Mouse (Mus musculus) hindbrain, embryonic 14.5 days (tissue): ENCODE measurements around the gene Relch. TPM values are rescaled to one million over a fixed set of nuclear protein-coding genes. Genes with fewer than 3 reads are reported as not detected.
"Not testable (repeated sequence)": the region's sequence is repeated elsewhere in the genome, so short reads cannot be mapped to it uniquely, and the experiment has no call there.

Experiments used
- ATAC-seq: fragments of 200-750 bp; cut with Nextera tagmentation; 2 replicates; pipeline ENCODE4 v1.8.0; 2017; ENCODE audit warnings: moderate number of reproducible peaks, mild to moderate bottlenecking, moderate TSS enrichment, moderate library complexity; ENCODE audit not compliant: low FRiP score
- DNase-seq: peaks from one replicate; pipeline ENCODE4 v3.0.0-alpha.2; 2015; ENCODE audit warnings: low spot score
- H3K27ac ChIP-seq: fragments of 300-500 bp; sonication (generic); 2 replicates; pipeline ENCODE4 v1.5.1; 2014; ENCODE audit warnings: mild to moderate bottlenecking, moderate library complexity
- H3K27me3 ChIP-seq: fragments of 300-500 bp; sonication (generic); 2 replicates; pipeline ENCODE4 v1.6.1; 2014; ENCODE audit warnings: mild to moderate bottlenecking, low read length, mixed read lengths; ENCODE audit not compliant: control insufficient read depth, insufficient read depth
- H3K36me3 ChIP-seq: fragments of 300-500 bp; sonication (generic); replicated peaks from 2 replicates; pipeline ENCODE4 v1.6.1; 2014; ENCODE audit not compliant: control insufficient read depth, insufficient read depth
- H3K4me1 ChIP-seq: fragments of 300-500 bp; sonication (generic); replicated peaks from 2 replicates; pipeline ENCODE4 v1.6.1; 2014; ENCODE audit warnings: antibody characterized with exemption, low read length, mixed read lengths; ENCODE audit not compliant: control insufficient read depth, insufficient read depth
- H3K4me2 ChIP-seq: fragments of 300-500 bp; sonication (generic); replicated peaks from 2 replicates; pipeline ENCODE4 v1.6.1; 2014; ENCODE audit warnings: mild to moderate bottlenecking, moderate library complexity
- H3K4me3 ChIP-seq: fragments of 300-500 bp; sonication (generic); replicated peaks from 2 replicates; pipeline ENCODE4 v1.5.1; 2014; ENCODE audit warnings: mild to moderate bottlenecking, low read length
- H3K9ac ChIP-seq: fragments of 300-500 bp; sonication (generic); 2 replicates; pipeline ENCODE4 v1.6.1; 2014
- H3K9me3 ChIP-seq: fragments of 300-500 bp; sonication (generic); 2 replicates; pipeline ENCODE4 v1.6.1; 2016; ENCODE audit warnings: low read length; ENCODE audit not compliant: control insufficient read depth
- WGBS: fragments of 180-500 bp; shearing (Covaris S2); extraction: QIAGEN DNeasy Blood & Tissue Kit; methylation state at CpG from one replicate; pipeline ENCODE4 v1.1.7; 2014; 5-methylcytosine and 5-hydroxymethylcytosine counted together
- polyA plus RNA-seq: library from polyadenylated mRNA; unstranded; fragments of >200 nt; fragmentation: Nextera tagmentation; extraction: Ambion mirVana; gene quantifications from 2 replicates; pipeline ENCODE4 v1.2.1, GENCODE M21; 2014

Gene Relch
- polyA plus RNA-seq, 1 experiment from 2014 or later: 54.2 TPM

DNA sequence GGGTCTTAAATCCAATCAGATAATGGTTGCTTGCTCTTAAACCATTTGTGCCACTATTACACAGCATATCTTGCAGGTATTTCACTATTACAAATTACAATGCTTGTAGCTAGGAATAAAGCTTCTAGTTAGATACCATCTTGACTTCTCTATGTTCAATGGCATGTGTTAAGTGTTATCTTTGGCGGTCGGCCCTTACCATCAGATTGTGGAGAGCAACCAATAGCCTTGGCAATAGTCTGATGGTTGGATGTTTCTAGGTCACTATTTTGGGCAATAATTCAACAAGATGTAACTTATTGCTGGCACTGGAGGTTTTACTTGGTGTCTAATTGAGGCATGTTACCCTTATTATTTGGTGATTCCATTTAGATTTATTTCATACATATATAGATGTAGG, 11.1 kb downstream of the Relch start:
- WGBS: 94% methylated on average over 2 of the region's 2 CpGs
- no peak for DNase-seq
- H3K36me3 ChIP-seq: peaks cover 8% of the 10 kb centered on the region; the same call in 1 of the 2 replicates
- ATAC-seq: no peak
- H3K4me2 ChIP-seq: no peak overlapping the region
- H3K27me3 ChIP-seq: no peaks in the 10 kb centered on the region
- no peak overlapping the region for H3K27ac ChIP-seq
- H3K4me1 ChIP-seq: no peaks in the 10 kb centered on the region
- H3K9me3 ChIP-seq: no peaks in the 10 kb centered on the region
- no peak overlapping the region for H3K4me3 ChIP-seq
- H3K9ac ChIP-seq: no peak overlapping the region

DNA sequence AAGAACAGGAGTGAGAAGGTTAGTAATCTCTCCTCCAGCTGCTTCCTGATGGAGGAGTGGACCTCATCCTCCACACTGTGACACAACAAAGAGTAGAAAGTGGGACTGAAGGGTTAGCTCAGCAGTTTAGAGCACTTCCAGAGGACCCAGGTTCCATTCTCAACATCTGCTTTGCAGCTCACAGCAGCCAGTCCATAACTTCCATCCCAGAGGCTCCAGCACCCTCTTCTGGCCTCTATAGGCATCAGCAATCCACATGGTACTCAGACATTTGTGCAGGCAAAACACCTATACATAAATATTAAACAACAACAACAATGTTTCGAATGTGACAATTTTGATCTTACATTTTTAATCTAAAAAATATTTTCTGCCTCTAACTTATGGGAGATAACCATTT, 16.9 kb downstream of the Relch start:
- Histone ChIP-seq H3K27me3 (no peaks in the 10 kb centered on the region), H3K4me3 (no peak overlapping the region), H3K4me2 (no peak overlapping the region), H3K27ac (no peak overlapping the region), H3K9me3 (no peaks in the 10 kb centered on the region), H3K9ac (no peak overlapping the region), H3K36me3 (peaks cover 22% of the 10 kb centered on the region), H3K4me1 (no peaks in the 10 kb centered on the region)
- WGBS: 91% methylated on average over 1 of the region's 1 CpGs
- DNase-seq (no peak), ATAC-seq (no peak)

- no peaks in the 10 kb centered on the region for H3K9me3 ChIP-seq
- H3K36me3 ChIP-seq: peaks cover 18% of the 10 kb centered on the region
- H3K4me3 ChIP-seq: no peak overlapping the region
- no peak for ATAC-seq
- DNase-seq: no peak
- no peaks in the 10 kb centered on the region for H3K4me1 ChIP-seq
- H3K9ac ChIP-seq: no peak overlapping the region
- no peak overlapping the region for H3K4me2 ChIP-seq
- no peak overlapping the region for H3K27ac ChIP-seq
- H3K27me3 ChIP-seq: no peaks in the 10 kb centered on the region
- 86% methylated on average over 3 of the region's 3 CpGs for WGBS
Observed at GRCm38 (mm10) chr1:105685501-105685900, 21.8 kb downstream of the Relch start.

DNA sequence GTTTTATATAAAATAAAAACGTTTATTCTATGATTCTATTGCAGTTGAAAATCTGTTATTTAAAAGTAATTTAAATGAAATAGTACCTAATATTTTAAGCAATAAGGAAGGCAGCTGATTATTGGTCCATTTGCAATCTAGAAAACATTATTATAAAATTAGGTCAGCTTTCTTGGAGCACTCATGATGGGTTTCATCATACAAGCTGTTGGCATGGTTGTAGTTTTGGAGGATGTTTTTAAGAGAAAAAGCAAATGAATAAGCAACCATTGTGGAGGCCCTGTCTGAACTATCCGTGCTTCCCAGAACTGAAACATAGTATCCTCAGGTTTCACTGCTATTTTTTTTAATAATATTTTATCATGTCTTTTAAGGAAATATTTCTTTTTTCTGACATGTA, 31.9 kb downstream of the Relch start:
- no peak for DNase-seq
- no peak for ATAC-seq
- Histone ChIP-seq H3K4me3 (no peak overlapping the region), H3K4me1 (no peaks in the 10 kb centered on the region), H3K9ac (no peak overlapping the region), H3K27ac (no peak overlapping the region), H3K4me2 (no peak overlapping the region), H3K27me3 (no peaks in the 10 kb centered on the region), H3K9me3 (no peaks in the 10 kb centered on the region), H3K36me3 (peaks cover 21% of the 10 kb centered on the region)
- 86% methylated on average over 2 of the region's 2 CpGs for WGBS

DNA sequence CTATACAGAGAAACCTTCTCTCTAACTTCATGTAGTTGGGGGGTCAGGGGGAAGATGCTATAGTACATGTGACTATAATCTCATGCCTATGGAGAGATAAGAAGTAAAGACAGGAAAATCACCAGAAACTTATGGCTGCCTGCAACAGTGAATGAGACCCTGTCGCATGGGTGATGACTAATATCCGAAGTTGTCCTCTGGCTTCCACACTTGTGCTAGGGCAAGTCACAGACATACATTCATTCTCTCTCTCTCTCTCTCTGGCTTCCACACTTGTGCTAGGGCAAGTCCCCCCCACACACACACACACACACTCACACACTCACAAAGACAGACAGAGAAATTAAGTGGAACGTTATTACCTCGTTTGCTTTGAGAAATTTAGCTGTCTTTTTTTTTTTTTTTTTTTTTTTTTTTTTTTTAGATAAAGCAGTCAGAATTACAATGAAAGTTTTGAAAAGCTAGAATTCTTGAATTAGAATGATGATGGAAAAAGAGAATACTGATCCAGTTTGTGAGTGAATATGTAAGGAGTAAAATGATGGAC, 37.4 kb downstream of the Relch start:
- Histone ChIP-seq H3K27me3 (no peaks in the 10 kb centered on the region), H3K4me3 (no peak overlapping the region), H3K9me3 (no peaks in the 10 kb centered on the region), H3K27ac (no peak overlapping the region), H3K36me3 (peaks cover 20% of the 10 kb centered on the region), H3K9ac (no peak overlapping the region), H3K4me2 (no peak overlapping the region), H3K4me1 (no peaks in the 10 kb centered on the region)
- DNase-seq (no peak), ATAC-seq (no peak)
- 89% methylated on average over 4 of the region's 4 CpGs for WGBS

- no peaks in the 10 kb centered on the region for H3K4me1 ChIP-seq
- no peaks in the 10 kb centered on the region for H3K27me3 ChIP-seq
- H3K4me2 ChIP-seq: no peak overlapping the region
- H3K36me3 ChIP-seq: peaks cover 53% of the 10 kb centered on the region
- no peak for ATAC-seq
- H3K9ac ChIP-seq: no peak overlapping the region
- WGBS: 93% methylated on average over 2 of the region's 2 CpGs
- DNase-seq: no peak
- no peaks in the 10 kb centered on the region for H3K9me3 ChIP-seq
- no peak overlapping the region for H3K27ac ChIP-seq
- H3K4me3 ChIP-seq: no peak overlapping the region
Observed at GRCm38 (mm10) chr1:105709415-105709814, 45.8 kb downstream of the Relch start.

DNA sequence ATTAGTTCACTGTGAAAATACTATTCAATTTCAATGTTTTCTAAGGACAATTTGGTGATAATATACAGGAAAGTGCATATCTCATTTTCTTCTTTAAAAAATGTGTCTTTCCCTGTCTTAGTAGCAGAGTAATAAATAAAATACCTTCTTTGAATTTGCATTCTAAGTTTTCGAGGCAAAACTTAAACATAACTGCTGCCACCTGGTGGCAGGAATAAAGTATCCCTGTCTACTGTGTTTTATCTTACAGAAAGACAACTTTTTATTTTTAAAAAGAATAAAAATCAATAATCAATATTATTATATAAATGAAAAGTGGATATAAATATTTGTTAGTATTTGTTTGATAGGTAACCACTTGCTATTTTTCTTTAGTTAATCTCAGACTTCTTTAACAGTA, 47.6 kb downstream of the Relch start:
- peak; percentile 65 for DNase-seq
- H3K9ac ChIP-seq: no peak overlapping the region
- 49% methylated on average over 1 of the region's 1 CpGs for WGBS

DNA sequence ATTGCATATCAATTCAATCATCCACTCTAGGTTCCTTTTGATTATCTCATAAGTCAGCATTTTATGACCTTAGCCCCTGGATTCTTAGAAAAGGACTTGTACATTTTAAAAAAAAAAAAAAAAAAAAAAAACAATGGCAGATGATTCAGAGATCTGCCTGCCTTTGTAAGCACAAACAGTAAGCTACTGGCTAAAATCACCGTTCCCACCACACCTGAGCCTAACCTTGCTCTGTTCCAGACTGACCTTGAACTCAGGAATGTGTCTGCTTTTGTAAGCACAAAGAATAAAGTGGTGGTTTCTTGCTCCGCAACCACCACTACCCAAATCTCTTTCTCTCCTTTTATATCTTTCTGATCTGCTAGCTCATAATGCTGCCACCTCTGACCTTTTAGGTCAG, 49.2 kb downstream of the Relch start:
- no peak overlapping the region for H3K27ac ChIP-seq
- no peak overlapping the region for H3K4me3 ChIP-seq
- no peak overlapping the region for H3K9ac ChIP-seq
- H3K36me3 ChIP-seq: peaks cover 58% of the 10 kb centered on the region
- no peaks in the 10 kb centered on the region for H3K9me3 ChIP-seq
- no peaks in the 10 kb centered on the region for H3K4me1 ChIP-seq
- H3K4me2 ChIP-seq: no peak overlapping the region
- H3K27me3 ChIP-seq: no peaks in the 10 kb centered on the region
- ATAC-seq (no peak), DNase-seq (no peak)
- 97% methylated on average over 2 of the region's 2 CpGs for WGBS

More for the DNA sequence above, 47.6 kb downstream of the Relch start:
- Histone ChIP-seq H3K27ac (no peak overlapping the region), H3K9me3 (no peaks in the 10 kb centered on the region), H3K4me2 (no peak overlapping the region), H3K36me3 (peaks cover 57% of the 10 kb centered on the region), H3K4me1 (no peaks in the 10 kb centered on the region), H3K4me3 (no peak overlapping the region), H3K27me3 (no peaks in the 10 kb centered on the region)
- no peak for ATAC-seq

DNA sequence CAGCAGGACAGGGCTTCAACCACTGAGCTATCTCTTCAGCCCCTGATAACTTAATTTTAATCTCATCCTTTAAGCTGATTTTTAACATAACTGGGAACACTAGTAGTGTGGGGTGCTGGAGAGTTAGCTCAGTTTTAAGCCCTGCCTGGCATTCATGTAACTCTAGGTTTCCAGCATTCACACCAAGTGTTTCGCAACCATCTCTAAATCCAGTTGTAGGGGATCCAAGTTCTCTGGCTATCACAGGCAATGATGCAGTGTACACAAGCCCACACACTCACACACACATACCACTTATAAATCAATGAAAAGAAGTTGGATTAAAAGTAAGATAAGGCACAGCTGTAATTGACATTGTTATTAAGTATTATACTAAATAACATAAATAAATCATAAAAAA, 54.7 kb downstream of the Relch start:
- no peak for ATAC-seq
- no peaks in the 10 kb centered on the region for H3K4me1 ChIP-seq
- H3K27ac ChIP-seq: no peak overlapping the region
- H3K9ac ChIP-seq: no peak overlapping the region
- DNase-seq: no peak
- no peak overlapping the region for H3K4me2 ChIP-seq
- H3K4me3 ChIP-seq: no peak overlapping the region
- H3K9me3 ChIP-seq: no peaks in the 10 kb centered on the region
- H3K36me3 ChIP-seq: peaks cover 64% of the 10 kb centered on the region
- WGBS: 100% methylated on average over 1 of the region's 1 CpGs
- H3K27me3 ChIP-seq: no peaks in the 10 kb centered on the region

- not testable (repeated sequence) for H3K4me3 ChIP-seq, H3K4me2 ChIP-seq, DNase-seq, H3K27me3 ChIP-seq, H3K9ac ChIP-seq, H3K4me1 ChIP-seq, ATAC-seq, H3K27ac ChIP-seq, H3K9me3 ChIP-seq
- peaks cover 42% of the 10 kb centered on the region for H3K36me3 ChIP-seq
- 93% methylated on average over 13 of the region's 13 CpGs for WGBS
Observed at GRCm38 (mm10) chr1:105729246-105729645, 65.6 kb downstream of the Relch start.
